Mouse (Mus musculus): ENCODE data around the gene Mpi.

DNA sequence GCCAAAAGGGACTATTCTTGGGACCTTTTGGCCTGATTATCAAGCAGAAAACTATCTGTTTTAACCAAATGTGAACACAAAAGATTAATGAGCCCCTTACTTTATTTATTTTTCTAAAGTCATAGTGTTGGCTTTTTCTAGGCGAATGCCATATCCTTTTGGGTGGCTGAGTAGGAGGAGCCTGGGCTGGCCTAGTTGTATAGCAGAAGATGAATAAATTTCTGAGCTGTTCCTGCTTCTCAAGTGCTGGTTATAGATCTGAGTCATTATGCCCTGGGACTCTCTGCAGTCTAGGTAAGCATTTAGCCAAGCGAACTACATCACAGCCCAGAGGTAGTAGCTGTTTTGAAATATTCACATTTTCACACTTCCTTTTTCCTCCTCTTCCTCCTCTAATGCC is 27.0 kb downstream of the Mpi start:
- TF ChIP-seq CTCF (IDR thresholded peaks at IDR 0.05; ENCODE audit: low read depth) (no peak), EP300 (optimal IDR thresholded peaks at IDR 0.05) (no peak)

Data from stomach, postnatal 0 days (tissue).